Mouse (Mus musculus): Measurements from ENCODE around the gene Vegfb. TPM values are rescaled to one million over a fixed set of nuclear protein-coding genes. Genes with fewer than 3 reads are reported as not detected.

The Vegfb gene
- total RNA-seq, 1 experiment: 10.0 TPM

GRCm38 (mm10) chr19:6937541-6938465 is 49.6 kb downstream of the Vegfb start:
- no peak for TF ChIP-seq ZC3H11A (IDR thresholded peaks at IDR 0.05; ENCODE audit: borderline replicate concordance, low read depth, low read length)
- TF ChIP-seq CHD2 (IDR thresholded peaks at IDR 0.05; ENCODE audit: low read depth, low read length): no peak
- TF ChIP-seq MAFK (IDR thresholded peaks at IDR 0.05; ENCODE audit: insufficient read depth, low read depth, low read length): no peak
- no peak for TF ChIP-seq ZNF384 (IDR thresholded peaks at IDR 0.05; ENCODE audit: low read depth, low read length)
- TF ChIP-seq HCFC1 (IDR thresholded peaks at IDR 0.05; ENCODE audit: borderline replicate concordance, insufficient read depth, low read length): no peak
- Histone ChIP-seq H3K9me3 (ENCODE audit: control insufficient read depth, insufficient read depth, low read depth, low read length) (no peaks in the 10 kb centered on the region), H3K4me1 (ENCODE audit: control insufficient read depth in 2 of 2, insufficient read depth in 2 of 2, low read length in 2 of 2, poor library complexity in 1 of 2) (peaks cover 2 to 12% of the 10 kb centered on the region in 2 experiments; a peak in 2 of 4 replicates), H3K27ac (ENCODE audit: insufficient read depth, low read depth, low read length, poor library complexity, severe bottlenecking) (no peak overlapping the region), H3K4me3 (ENCODE audit: insufficient read depth in 1 of 2, low read depth in 1 of 2, low read length in 2 of 2, poor library complexity in 1 of 2, severe bottlenecking in 1 of 2) (no peak overlapping the region), H3K9ac (ENCODE audit: insufficient read depth, low read depth, low read length, poor library complexity, severe bottlenecking) (no peak overlapping the region), H3K36me3 (ENCODE audit: control insufficient read depth, insufficient read depth, low read length, poor library complexity, severe bottlenecking) (no peaks in the 10 kb centered on the region)
- in situ Hi-C loops (cut with MboI; ENCODE audit: low sequenced_read_pairs in 2 of 2, unreplicated experiment in 2 of 2): no loop called here
- no peak for DNase-seq (ENCODE audit: low read depth, low spot score)

GRCm38 (mm10) chr19:6936299-6936698 is 51.2 kb downstream of the Vegfb start:
- in situ Hi-C loops (cut with MboI; ENCODE audit: low sequenced_read_pairs in 2 of 2, unreplicated experiment in 2 of 2): no loop called here
- peaks cover 2 to 21% of the 10 kb centered on the region in 2 experiments; a peak in 3 of 4 replicates for H3K4me1 ChIP-seq (ENCODE audit: control insufficient read depth in 2 of 2, insufficient read depth in 2 of 2, low read length in 2 of 2, poor library complexity in 1 of 2)
- no peaks in the 10 kb centered on the region for H3K36me3 ChIP-seq (ENCODE audit: control insufficient read depth, insufficient read depth, low read length, poor library complexity, severe bottlenecking)
- no peak overlapping the region for H3K9ac ChIP-seq (ENCODE audit: insufficient read depth, low read depth, low read length, poor library complexity, severe bottlenecking)
- no peak overlapping the region for H3K4me3 ChIP-seq (ENCODE audit: insufficient read depth in 1 of 2, low read depth in 1 of 2, low read length in 2 of 2, poor library complexity in 1 of 2, severe bottlenecking in 1 of 2)
- no peak for TF ChIP-seq MAFK (IDR thresholded peaks at IDR 0.05; ENCODE audit: insufficient read depth, low read depth, low read length)
- no peak for TF ChIP-seq HCFC1 (IDR thresholded peaks at IDR 0.05; ENCODE audit: borderline replicate concordance, insufficient read depth, low read length)
- TF ChIP-seq CHD2 (IDR thresholded peaks at IDR 0.05; ENCODE audit: low read depth, low read length): no peak
- TF ChIP-seq ZNF384 (IDR thresholded peaks at IDR 0.05; ENCODE audit: low read depth, low read length): no peak
- TF ChIP-seq ZC3H11A (IDR thresholded peaks at IDR 0.05; ENCODE audit: borderline replicate concordance, low read depth, low read length): no peak
- DNase-seq (ENCODE audit: low read depth, low spot score): no peak
- no peaks in the 10 kb centered on the region for H3K9me3 ChIP-seq (ENCODE audit: control insufficient read depth, insufficient read depth, low read depth, low read length)
- H3K27ac ChIP-seq (ENCODE audit: insufficient read depth, low read depth, low read length, poor library complexity, severe bottlenecking): no peak overlapping the region

- TF ChIP-seq CHD2 (IDR thresholded peaks at IDR 0.05; ENCODE audit: low read depth, low read length): no peak
- no peak for TF ChIP-seq ZNF384 (IDR thresholded peaks at IDR 0.05; ENCODE audit: low read depth, low read length)
- TF ChIP-seq HCFC1 (IDR thresholded peaks at IDR 0.05; ENCODE audit: borderline replicate concordance, insufficient read depth, low read length): no peak
- TF ChIP-seq MAFK (IDR thresholded peaks at IDR 0.05; ENCODE audit: insufficient read depth, low read depth, low read length): no peak
- no peak for TF ChIP-seq ZC3H11A (IDR thresholded peaks at IDR 0.05; ENCODE audit: borderline replicate concordance, low read depth, low read length)
- Histone ChIP-seq H3K4me3 (ENCODE audit: insufficient read depth in 1 of 2, low read depth in 1 of 2, low read length in 2 of 2, poor library complexity in 1 of 2, severe bottlenecking in 1 of 2) (peak within 1 kb of the TSS; percentile 58 to 67), H3K9ac (ENCODE audit: insufficient read depth, low read depth, low read length, poor library complexity, severe bottlenecking) (peak within 1 kb of the TSS; percentile 46), H3K27ac (ENCODE audit: insufficient read depth, low read depth, low read length, poor library complexity, severe bottlenecking) (no peak within 1 kb of the TSS), H3K9me3 (ENCODE audit: control insufficient read depth, insufficient read depth, low read depth, low read length) (no peaks in the 10 kb centered on the region), H3K4me1 (ENCODE audit: control insufficient read depth in 2 of 2, insufficient read depth in 2 of 2, low read length in 2 of 2, poor library complexity in 1 of 2) (peaks cover 3 to 26% of the 10 kb centered on the region in 2 experiments), H3K36me3 (ENCODE audit: control insufficient read depth, insufficient read depth, low read length, poor library complexity, severe bottlenecking) (no peaks in the 10 kb centered on the region)
- no peak for DNase-seq (ENCODE audit: low read depth, low spot score)
- in situ Hi-C loops (cut with MboI; ENCODE audit: low sequenced_read_pairs in 2 of 2, unreplicated experiment in 2 of 2): no loop called here
Measured at GRCm38 (mm10) chr19:6934195-6934977, 53.1 kb downstream of the Vegfb start, which contains the start of gene Kcnk4. Kcnk4 (minus strand) TSS chr19:6934515.

- Histone ChIP-seq H3K4me1 (ENCODE audit: control insufficient read depth in 2 of 2, insufficient read depth in 2 of 2, low read length in 2 of 2, poor library complexity in 1 of 2) (peaks cover 3 to 26% of the 10 kb centered on the region in 2 experiments), H3K9ac (ENCODE audit: insufficient read depth, low read depth, low read length, poor library complexity, severe bottlenecking) (peak overlapping the region; percentile 46), H3K27ac (ENCODE audit: insufficient read depth, low read depth, low read length, poor library complexity, severe bottlenecking) (no peak overlapping the region), H3K4me3 (ENCODE audit: insufficient read depth in 1 of 2, low read depth in 1 of 2, low read length in 2 of 2, poor library complexity in 1 of 2, severe bottlenecking in 1 of 2) (peak overlapping the region; percentile 58 to 67), H3K9me3 (ENCODE audit: control insufficient read depth, insufficient read depth, low read depth, low read length) (no peaks in the 10 kb centered on the region), H3K36me3 (ENCODE audit: control insufficient read depth, insufficient read depth, low read length, poor library complexity, severe bottlenecking) (no peaks in the 10 kb centered on the region)
- no peak for DNase-seq (ENCODE audit: low read depth, low spot score)
- no peak for TF ChIP-seq ZC3H11A (IDR thresholded peaks at IDR 0.05; ENCODE audit: borderline replicate concordance, low read depth, low read length)
- no peak for TF ChIP-seq MAFK (IDR thresholded peaks at IDR 0.05; ENCODE audit: insufficient read depth, low read depth, low read length)
- TF ChIP-seq HCFC1 (IDR thresholded peaks at IDR 0.05; ENCODE audit: borderline replicate concordance, insufficient read depth, low read length): no peak
- TF ChIP-seq ZNF384 (IDR thresholded peaks at IDR 0.05; ENCODE audit: low read depth, low read length): no peak
- in situ Hi-C loops (cut with MboI; ENCODE audit: low sequenced_read_pairs in 2 of 2, unreplicated experiment in 2 of 2): no loop called here
Measured at GRCm38 (mm10) chr19:6933436-6934194, 53.8 kb downstream of the Vegfb start.
